Mouse (Mus musculus): Measurements from ENCODE around the gene Ptpn21. TPM values are rescaled to one million over a fixed set of nuclear protein-coding genes. Genes with fewer than 3 reads are reported as not detected.
A peak's percentile ranks its signal among the peaks of the same experiment; 100 is the strongest.

The Ptpn21 gene
- 6.1 and 7.4 TPM in 2 replicates for total RNA-seq (2017)

DNA sequence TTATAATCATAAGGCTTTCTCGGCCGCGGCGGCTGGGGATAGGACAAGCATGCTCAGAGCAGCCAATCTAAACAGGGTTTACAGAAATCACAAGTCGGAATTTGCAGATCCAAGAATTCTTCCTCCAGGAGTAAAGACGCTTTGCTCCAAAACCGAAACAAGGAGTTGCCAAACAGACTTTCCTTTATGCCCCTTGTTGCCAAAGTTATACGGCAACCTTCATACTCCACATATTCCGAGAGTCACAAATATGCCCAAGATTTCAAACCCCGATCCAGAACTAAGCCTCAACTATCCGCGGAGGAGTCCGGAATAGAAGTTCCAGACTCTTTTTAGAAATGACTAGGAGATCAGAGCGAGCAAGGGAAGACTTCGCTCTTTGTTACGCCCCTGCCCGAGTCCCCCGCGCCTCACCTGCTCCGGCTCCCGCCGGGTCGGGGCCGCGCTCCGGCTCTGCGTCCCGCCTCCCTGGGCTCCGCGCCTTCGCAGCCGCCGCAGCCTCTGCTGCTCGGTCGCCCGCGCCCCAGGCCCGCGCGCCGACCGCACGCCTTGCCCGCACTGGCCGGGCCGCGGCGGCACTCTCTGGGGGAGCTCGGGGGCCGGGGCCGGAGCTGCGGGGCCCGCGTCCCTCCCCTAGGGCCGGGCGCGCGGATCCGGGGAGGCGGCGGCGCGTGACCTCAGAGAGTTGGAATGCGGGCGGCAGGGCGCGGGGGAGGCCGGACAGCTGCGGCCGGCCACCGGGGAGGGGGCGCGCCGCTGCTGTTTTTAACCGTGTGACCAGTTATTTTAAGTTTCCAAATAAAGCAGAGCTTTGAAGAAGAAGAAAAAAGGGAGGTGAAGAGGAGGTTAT lies at the start of gene Ptpn21:
Gene Ptpn21, minus strand, starts transcription at position 455 of the 850 bp plus-strand sequence.
- ATAC-seq (replicated peaks in 1 of 2; ENCODE audit: insufficient read depth in 1 of 2, low FRiP score in 2 of 2, low TSS enrichment in 1 of 2, low read depth in 1 of 2, poor library complexity in 2 of 2, severe bottlenecking in 2 of 2): no peak

DNA sequence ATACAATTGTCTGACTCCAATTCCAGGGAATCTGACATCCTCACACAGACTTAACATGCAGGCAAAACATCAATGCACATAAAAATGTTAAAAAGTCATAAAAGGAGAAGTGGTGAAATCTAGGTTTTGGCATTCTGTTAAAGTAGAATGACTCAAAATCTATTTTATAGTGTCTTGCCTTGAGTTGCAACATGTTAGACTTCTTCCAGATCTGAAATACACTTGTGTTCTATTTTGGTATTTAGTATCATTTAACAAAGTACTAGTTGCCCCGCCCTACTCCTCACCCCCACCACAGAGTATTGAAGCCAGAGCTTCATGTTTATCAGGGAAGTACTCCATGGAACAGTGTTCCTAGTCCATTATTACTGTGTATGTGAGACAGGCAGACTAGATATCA lies 47.0 kb upstream of the Ptpn21 start:
- no peak for ATAC-seq (replicated peaks in 1 of 2; ENCODE audit: insufficient read depth in 1 of 2, low FRiP score in 2 of 2, low TSS enrichment in 1 of 2, low read depth in 1 of 2, poor library complexity in 2 of 2, severe bottlenecking in 2 of 2)

DNA sequence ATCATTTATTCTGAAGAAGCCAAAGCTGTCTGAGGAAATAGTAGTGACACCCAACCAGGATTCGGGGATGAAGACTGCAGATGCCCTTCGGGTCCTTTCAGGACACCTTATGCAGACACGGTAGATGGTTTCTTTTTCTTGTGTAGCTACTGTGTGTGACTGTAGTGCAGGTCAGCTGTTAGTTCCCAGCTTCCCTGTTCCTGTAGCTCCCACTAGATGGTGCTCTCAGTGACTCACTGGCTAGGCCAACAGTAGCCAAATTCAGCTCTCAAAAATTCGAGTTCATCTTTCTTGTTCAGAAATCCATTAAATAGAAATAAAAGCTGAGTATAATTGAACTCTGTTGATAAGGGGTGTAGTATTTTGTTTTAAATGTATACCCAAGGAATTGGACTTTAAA lies 41.9 kb upstream of the Ptpn21 start:
- peak; percentile 56 to 71 for ATAC-seq (replicated peaks in 1 of 2; ENCODE audit: insufficient read depth in 1 of 2, low FRiP score in 2 of 2, low TSS enrichment in 1 of 2, low read depth in 1 of 2, poor library complexity in 2 of 2, severe bottlenecking in 2 of 2)

DNA sequence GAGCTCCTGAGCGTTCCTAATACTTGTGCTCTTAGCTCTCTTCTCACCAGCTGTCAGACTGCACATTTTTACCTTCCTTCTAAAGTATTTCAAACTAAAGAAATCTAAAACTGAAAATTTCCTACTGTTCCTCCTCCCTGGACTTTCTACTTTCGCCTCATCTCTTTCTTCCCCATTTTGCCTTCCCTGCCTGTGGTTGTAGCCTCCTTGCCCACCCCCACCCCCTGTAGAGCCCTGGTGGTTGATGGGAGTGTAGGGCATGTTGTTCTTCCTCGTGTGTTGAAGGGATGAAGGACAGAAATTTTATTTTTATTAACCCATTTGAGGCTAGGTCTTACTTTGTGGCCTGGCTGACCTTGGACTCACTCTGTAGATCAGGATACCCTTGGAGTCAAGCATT lies 40.3 kb upstream of the Ptpn21 start:
- ATAC-seq (replicated peaks in 1 of 2; ENCODE audit: insufficient read depth in 1 of 2, low FRiP score in 2 of 2, low TSS enrichment in 1 of 2, low read depth in 1 of 2, poor library complexity in 2 of 2, severe bottlenecking in 2 of 2): peak in 1 of 2 experiments; percentile 41; a peak in 3 of 4 replicates

DNA sequence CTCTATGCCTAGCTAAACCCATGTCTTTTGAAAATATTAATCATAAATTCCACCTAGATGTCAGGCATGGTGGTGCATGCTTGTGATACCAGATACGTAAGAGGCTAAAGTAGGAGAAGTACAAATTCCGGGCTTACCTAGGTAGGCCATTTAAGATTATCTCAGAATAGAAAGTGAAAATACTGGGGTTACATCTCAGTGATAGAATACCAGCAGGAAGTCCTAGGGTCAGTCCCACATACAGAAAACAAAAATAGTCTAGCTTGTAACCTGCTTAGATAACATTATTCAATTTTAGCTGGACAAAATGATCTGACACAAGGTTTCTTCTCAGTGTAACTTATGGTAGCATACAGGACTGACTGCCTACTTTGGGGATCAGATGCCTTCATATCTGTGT lies 29.0 kb upstream of the Ptpn21 start:
- no peak for ATAC-seq (replicated peaks in 1 of 2; ENCODE audit: insufficient read depth in 1 of 2, low FRiP score in 2 of 2, low TSS enrichment in 1 of 2, low read depth in 1 of 2, poor library complexity in 2 of 2, severe bottlenecking in 2 of 2)

DNA sequence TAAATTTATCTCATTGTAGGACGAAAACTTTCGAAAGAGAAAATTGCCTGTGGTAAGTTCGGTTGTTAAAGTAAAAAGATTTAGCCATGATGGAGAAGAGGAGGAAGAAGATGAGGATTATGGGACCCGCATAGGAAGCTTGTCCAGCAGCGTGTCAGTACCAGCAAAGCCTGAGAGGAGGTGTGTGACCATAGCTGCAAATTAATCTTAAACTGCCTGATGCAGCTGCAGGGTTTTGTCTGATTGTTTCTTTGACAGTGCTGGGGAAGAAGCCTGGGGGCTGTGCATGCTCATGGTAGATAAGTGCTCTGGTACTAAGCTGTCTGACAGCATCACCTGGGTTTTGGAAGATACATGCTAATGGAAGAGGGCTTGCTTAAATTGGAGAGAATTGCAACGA lies 22.5 kb upstream of the Ptpn21 start:
- ATAC-seq (replicated peaks in 1 of 2; ENCODE audit: insufficient read depth in 1 of 2, low FRiP score in 2 of 2, low TSS enrichment in 1 of 2, low read depth in 1 of 2, poor library complexity in 2 of 2, severe bottlenecking in 2 of 2): no peak

DNA sequence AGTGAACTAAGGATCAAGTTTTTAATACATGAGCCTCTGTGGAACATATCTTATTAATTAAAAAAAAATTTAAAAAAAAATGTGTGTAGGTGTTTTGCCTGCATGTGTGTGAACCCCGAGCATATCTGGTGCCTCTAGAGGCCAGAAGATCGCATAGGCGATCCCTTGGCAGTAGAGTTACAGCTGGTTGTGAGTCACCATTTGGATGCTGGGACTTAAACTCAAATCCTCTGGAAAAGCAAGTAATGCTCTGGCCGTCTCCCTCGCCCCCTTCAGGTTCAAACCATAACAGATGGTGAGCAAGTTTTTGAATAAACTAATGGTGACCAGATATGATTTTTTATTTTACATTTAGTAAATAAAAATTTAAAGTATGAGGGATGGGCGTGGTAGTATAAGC lies 20.4 kb upstream of the Ptpn21 start:
- no peak for ATAC-seq (replicated peaks in 1 of 2; ENCODE audit: insufficient read depth in 1 of 2, low FRiP score in 2 of 2, low TSS enrichment in 1 of 2, low read depth in 1 of 2, poor library complexity in 2 of 2, severe bottlenecking in 2 of 2)

DNA sequence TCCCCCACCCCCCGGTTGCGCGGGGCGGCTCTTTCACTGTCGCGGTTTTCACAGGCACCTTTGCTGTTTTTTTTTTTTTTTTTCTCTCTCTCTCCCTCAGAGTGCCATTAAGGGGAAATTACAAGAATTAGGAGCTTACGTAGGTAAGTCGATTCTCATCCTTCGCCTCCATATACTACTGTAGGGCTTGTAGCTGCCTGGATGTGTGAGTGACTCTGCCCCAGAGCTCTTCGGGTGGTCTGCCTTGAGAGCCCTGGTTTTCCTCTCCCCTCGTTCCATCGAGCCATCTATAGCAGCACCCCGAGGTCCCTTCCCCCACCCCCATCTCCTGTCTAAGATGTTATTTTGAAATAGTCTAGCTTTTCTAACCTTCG lies 10.2 kb upstream of the Ptpn21 start:
- no peak for ATAC-seq (replicated peaks in 1 of 2; ENCODE audit: insufficient read depth in 1 of 2, low FRiP score in 2 of 2, low TSS enrichment in 1 of 2, low read depth in 1 of 2, poor library complexity in 2 of 2, severe bottlenecking in 2 of 2)

DNA sequence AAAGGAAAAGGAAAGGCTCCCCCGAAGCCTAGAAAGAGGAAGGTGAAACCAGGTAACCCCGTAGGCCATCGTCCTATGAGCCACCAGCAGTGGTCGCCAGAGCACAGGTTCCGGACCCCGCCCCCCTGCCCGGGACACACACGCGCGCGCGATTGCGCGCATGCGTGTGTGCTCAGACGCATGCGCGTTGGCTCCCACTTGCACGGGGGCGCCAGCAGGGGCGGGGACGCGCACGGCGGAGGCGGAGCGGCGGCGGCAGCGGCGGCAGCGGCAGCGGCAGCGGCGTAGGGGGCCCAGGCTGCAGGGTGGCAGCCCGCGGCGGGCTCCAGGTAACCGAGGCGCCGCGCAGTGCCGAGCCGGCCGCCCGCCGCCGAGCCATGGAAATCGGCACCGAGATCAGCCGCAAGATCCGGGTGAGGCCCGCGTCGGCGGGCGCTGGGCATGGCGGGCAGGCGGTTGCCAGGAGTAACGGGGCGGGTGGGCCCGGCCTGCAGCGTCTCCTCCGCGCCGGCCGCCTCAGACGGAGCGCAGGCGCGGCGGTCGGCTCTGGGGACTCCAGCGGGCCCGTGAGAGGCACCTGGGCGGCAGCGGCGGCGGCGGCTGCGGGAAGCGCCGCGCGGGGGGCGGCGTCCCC lies 9.7 kb upstream of the Ptpn21 start, which contains the start of gene Zc3h14:
Gene Zc3h14, plus strand, starts transcription at position 219 of the 634 bp plus-strand sequence.
- ATAC-seq (replicated peaks in 1 of 2; ENCODE audit: insufficient read depth in 1 of 2, low FRiP score in 2 of 2, low TSS enrichment in 1 of 2, low read depth in 1 of 2, poor library complexity in 2 of 2, severe bottlenecking in 2 of 2): peak; percentile 87 to 91

DNA sequence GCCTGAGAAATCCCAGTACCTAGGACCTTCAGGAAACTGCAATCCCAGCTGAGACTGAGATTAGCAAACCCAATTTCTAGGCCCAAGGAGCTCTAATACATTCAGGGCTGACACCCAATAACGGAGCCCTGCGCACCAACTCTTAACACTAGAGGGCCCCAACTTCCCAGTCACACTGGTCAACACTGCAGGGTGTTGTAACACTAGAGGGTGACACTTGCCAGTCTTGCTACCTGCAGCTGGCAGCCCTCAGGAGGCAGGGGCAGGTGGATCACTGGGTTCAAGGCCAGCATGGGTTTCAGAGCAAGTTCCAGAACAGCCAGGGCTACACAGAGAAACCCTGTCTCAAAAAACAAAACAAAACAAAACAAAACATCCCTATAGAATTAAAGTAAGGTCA lies 8.9 kb upstream of the Ptpn21 start:
- ATAC-seq (replicated peaks in 1 of 2; ENCODE audit: insufficient read depth in 1 of 2, low FRiP score in 2 of 2, low TSS enrichment in 1 of 2, low read depth in 1 of 2, poor library complexity in 2 of 2, severe bottlenecking in 2 of 2): peak; percentile 85 to 87

DNA sequence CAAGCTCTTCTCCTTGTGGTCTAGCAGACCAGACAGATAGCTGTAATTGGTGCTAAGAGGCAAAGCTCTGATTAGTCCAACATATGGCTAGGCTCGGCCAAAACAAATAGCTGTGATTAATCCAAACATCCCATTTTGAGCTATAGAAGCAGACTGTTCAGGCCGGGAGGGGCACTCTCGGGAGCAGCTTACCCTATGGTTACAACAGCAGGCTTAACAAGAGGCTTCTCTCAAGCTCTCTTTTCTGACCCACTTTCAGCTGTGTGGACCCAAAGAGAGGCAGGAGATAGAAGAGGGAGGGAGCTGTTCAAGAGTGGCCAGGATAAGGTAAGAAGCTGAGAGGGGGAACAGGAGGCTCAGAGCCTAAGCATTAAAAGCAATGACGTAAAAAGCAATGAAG lies 8.4 kb upstream of the Ptpn21 start:
- ATAC-seq (replicated peaks in 1 of 2; ENCODE audit: insufficient read depth in 1 of 2, low FRiP score in 2 of 2, low TSS enrichment in 1 of 2, low read depth in 1 of 2, poor library complexity in 2 of 2, severe bottlenecking in 2 of 2): no peak

DNA sequence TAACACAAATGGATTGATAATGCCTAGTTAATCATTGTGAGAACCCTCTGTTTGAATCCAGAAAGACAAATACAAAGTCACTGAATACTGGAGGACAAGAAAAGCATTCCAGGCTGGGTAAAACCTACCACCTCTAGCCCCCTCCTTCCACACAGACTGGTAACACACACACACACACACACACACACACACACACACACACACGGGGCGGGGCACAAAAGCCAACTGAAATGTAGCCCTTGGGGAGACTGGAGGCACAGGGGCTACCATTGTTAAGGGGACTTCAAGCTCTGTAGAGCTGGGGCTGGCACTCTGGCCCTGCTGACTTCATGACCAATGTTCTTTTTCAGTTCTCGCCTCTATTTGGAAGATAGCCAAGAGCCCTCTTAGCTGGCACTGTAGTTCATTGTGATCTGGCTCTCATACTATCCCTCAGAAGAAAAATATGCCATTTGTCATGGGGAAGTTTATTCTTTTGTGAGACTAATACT lies 3.9 kb upstream of the Ptpn21 start:
- ATAC-seq (replicated peaks in 1 of 2; ENCODE audit: insufficient read depth in 1 of 2, low FRiP score in 2 of 2, low TSS enrichment in 1 of 2, low read depth in 1 of 2, poor library complexity in 2 of 2, severe bottlenecking in 2 of 2): no peak

DNA sequence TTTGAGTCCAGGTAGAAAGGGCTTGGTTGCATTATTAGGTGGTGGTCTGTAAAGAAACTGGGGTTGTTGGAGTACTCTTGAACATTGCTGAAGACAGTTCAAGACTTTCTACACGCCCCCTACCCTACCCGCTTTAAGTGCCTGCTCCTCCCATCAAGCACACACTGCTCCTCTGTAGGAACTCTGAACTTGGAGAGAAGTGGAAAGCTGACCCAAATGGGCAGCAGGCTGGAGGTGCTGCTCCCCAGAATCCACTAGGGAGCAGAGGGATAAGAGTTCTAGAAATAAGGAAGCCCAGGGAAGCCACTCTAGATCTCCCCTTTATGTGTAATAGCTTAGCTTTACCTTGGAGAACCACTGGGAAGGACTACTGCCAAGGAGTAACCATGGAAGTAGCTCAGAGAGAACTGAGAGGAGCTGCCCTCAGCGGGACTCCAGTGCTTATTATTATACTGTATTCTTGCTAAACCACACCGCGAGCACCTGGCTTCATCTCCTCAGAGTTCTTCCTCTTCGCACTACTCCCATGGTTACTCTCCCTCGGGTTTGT lies 671 bp upstream of the Ptpn21 start:
- ATAC-seq (replicated peaks in 1 of 2; ENCODE audit: insufficient read depth in 1 of 2, low FRiP score in 2 of 2, low TSS enrichment in 1 of 2, low read depth in 1 of 2, poor library complexity in 2 of 2, severe bottlenecking in 2 of 2): no peak

DNA sequence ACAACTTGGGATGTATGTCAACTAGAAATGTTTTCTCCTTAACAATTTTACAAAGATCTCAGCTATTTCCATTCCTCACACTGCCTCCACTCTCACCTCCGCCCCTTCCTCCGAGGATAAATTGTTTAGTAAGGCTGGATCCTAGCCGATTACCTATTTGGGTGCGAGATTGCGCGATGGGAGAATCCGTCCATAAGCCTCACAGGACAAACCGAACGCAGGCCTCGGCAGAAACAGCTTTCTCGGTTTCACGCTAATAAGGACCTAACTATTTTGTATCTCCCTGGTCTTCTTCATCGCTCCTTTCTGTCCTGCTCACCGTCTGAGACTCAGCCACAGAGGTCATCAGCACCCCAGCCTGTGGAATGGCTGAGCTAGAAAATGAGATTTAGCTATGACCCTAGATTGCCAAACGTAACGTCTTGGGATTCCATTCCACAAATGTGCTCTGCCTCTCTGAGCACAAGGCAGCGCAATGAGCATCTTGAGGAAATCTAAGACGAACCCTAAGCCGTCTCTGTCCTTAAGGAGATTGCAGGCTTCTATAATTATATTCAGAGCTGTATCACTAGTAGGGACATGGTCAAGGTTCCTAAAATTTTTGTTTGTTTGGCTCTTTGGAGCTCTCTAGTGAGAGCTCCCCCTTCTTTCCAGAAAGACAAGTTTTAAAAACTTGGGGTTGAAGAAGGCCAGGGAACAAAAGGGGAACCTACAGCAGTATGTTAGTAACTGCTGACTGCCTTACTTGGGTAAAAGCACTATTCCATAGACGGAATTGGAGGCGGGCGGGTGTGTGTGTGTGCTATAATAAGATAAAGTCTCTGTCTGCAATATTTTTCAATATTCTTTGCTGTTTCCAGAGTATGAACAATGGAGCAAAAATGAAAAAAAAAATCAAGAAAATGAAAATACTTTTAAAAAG lies 2.1 kb downstream of the Ptpn21 start:
- peak in 1 of 2 experiments; percentile 0; a peak in 1 of 4 replicates for ATAC-seq (replicated peaks in 1 of 2; ENCODE audit: insufficient read depth in 1 of 2, low FRiP score in 2 of 2, low TSS enrichment in 1 of 2, low read depth in 1 of 2, poor library complexity in 2 of 2, severe bottlenecking in 2 of 2)

DNA sequence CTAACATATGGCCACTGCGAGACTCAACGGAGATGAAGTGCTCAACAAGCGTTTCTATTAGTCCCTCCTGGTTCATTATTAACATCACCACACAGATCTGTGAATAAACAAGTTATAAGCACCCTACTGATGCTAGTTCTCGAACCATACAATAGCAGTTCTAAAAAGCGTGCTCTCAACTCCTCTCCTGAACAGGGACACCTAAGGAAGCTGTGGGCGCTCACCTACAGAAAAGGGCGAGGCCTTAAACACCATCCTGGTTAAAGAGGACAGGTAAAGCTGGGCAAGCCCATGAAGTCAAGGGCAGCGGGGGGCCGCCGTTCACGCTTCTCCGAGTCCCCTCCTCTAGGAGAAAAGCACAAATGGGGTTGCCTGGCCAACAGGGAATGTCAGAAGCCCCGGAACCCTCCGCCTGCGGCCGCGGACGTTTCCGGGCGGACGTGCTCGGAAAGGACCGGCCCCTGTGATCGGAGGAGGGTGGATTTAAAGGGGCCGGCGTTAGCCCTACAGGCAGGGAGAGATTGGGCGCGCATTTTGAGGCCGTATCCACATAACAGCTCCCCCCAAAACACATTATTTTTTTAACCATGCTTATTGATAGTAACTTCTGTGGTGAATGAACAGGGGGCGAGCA lies 2.8 kb downstream of the Ptpn21 start:
- peak; percentile 84 to 89 for ATAC-seq (replicated peaks in 1 of 2; ENCODE audit: insufficient read depth in 1 of 2, low FRiP score in 2 of 2, low TSS enrichment in 1 of 2, low read depth in 1 of 2, poor library complexity in 2 of 2, severe bottlenecking in 2 of 2)

DNA sequence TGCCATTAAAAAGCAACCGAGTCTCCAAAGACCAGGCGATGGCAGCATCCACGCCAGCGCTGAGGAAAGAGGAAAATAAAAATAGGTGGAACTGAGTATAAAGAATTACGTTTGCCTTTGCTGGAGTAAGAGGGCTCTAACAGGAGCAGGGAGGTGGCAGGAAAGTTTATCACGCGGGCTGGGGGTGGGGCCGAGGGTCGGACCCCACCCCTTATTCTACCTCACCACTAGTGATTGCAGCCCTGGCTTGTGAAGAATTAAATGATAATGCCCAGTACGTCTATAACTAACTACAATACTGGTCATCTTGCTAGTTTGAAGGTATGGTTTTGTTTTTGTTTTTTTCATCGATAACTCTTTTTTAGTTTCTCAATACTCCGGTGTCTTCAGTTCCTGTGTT lies 3.4 kb downstream of the Ptpn21 start:
- 0 out of 4 replicates have a peak, but pooled peaks of 1 of the 2 experiments have one; percentile 6 for ATAC-seq (replicated peaks in 1 of 2; ENCODE audit: insufficient read depth in 1 of 2, low FRiP score in 2 of 2, low TSS enrichment in 1 of 2, low read depth in 1 of 2, poor library complexity in 2 of 2, severe bottlenecking in 2 of 2)

DNA sequence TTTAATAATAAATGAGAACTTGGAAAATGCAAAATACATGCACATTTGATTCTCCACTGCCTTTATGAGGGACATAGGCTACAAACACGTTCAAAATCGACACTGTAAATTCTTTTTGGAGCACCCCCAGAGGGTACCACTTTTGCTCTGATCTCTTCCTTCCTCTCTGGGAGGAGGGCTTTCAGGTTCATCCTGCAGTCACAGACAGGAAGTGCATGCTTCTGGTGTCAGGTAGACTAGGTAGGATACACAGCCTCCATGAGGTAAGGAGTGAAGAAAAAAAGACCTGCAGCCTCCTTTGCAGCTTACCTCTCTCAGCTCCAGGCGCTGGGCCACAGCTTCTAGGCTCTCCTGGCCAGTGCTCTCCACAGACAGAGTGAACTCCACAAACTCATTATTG lies 4.0 kb downstream of the Ptpn21 start:
- no peak for ATAC-seq (replicated peaks in 1 of 2; ENCODE audit: insufficient read depth in 1 of 2, low FRiP score in 2 of 2, low TSS enrichment in 1 of 2, low read depth in 1 of 2, poor library complexity in 2 of 2, severe bottlenecking in 2 of 2)
